Mouse (Mus musculus) heart, adult 2 months (tissue): Measurements from ENCODE around the gene Fam149a.

ENCODE experiments used
- CTCF ChIP-seq: fragments of 200-600 bp; IDR thresholded peaks from 2 replicates; pipeline ENCODE4 v1.8.1; 2022; ENCODE audit warnings: antibody characterized with exemption, mild to moderate bottlenecking, moderate library complexity
- POLR2A ChIP-seq: fragments of 200-500 bp; IDR thresholded peaks from 2 replicates; pipeline ENCODE4 v1.6.1; 2011; ENCODE audit warnings: mild to moderate bottlenecking, low read depth, low read length, control low read depth; ENCODE audit not compliant: insufficient read depth

GRCm38 (mm10) chr8:45295276-45295675 lies 86.8 kb downstream of the Fam149a start:
- TF ChIP-seq POLR2A (no peak), CTCF (no peak)
